Mouse (Mus musculus) kidney, adult 9 months (tissue): ENCODE measurements around the gene Rnf181.

ENCODE experiments used
- DNase-seq: peaks from one replicate; pipeline ENCODE4 v3.0.0; 2022

Gene Rnf181

DNA sequence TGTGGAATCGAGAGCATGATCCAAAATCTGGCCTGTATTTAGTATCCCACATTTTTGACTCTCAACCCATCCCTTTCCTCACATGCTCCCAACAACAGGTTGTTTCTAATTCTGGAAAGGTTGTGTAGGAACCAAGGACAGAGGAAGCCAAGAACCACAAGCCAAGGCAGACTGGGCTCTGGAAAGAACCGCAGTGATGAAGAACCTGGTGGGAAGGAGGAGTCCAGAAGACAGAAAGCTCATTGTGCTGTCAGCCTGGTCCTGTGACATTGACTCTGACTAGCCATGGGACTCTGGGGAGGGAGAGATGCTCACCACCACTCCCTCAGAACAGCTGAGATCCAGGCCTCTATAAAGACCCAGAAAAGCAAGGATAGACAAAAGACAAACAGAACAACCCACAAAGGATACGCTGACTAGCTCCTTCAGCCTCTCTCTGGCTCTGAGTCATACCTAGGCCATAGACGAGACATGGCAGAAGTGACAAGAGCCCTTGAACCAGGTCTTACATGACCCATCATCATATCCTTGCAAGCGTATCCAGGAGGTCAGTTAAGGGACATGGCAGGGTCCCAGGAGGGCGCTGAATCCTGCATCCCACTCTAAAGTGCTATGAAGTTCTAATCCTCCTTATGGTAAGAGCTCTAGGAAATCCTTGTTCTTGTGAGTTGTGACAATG is 16.5 kb upstream of the Rnf181 start:
- no peak for DNase-seq

DNA sequence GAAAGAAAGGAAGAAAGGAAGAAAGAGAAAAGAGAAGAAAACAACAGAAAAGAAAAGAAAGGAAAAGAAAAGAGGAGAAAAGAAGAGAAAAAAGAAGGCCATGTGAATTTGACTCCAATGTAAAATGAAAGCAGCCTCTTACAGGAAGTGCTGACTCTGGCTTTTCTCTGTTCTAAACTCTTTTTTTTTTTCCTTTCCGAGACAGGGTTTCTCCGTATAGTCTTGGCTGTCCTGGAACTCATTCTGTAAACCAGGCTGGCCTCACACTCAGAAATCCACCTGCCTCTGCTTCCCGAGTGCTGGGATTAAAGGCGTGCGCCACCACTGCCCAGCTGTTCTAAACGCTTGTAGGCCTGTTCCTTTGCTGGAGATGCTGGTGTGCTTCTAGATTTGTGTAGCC is 15.7 kb upstream of the Rnf181 start:
- no peak for DNase-seq

DNA sequence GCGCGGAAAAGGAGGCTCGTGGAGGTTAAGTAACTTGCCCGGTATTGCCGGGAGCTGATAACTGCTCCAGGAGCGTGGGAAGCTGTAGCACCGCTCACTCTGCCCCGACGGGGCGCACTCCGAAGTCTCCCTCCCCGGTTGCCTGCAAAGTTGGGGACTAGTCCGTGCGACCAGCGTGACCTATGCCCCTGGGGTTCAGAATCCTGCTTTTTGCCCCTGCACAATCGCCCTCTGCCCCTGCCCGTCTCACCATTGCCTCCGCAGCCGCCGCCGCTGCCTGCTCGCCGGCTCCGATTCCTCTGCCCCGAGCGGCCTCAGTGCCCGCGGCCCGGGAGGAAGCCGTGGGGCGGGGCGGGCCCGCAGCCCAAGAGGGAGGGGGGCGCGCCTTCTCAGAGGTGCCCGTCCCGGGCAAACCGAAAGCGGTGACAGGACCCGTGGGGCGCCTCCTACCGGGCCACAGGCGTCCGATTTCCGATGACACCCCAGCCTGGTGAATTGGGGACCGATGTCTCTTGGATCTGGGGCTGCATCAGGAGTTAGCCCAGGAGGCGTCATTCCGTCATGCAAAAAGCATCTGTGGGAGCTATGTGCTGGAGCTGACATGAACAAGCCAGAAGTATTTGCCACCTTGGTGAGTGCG is 13.5 kb upstream of the Rnf181 start, which contains the start of gene Vamp5:
Gene Vamp5, minus strand, starts transcription at position 338 of the 640 bp plus-strand sequence.
- DNase-seq = peak; percentile 88

DNA sequence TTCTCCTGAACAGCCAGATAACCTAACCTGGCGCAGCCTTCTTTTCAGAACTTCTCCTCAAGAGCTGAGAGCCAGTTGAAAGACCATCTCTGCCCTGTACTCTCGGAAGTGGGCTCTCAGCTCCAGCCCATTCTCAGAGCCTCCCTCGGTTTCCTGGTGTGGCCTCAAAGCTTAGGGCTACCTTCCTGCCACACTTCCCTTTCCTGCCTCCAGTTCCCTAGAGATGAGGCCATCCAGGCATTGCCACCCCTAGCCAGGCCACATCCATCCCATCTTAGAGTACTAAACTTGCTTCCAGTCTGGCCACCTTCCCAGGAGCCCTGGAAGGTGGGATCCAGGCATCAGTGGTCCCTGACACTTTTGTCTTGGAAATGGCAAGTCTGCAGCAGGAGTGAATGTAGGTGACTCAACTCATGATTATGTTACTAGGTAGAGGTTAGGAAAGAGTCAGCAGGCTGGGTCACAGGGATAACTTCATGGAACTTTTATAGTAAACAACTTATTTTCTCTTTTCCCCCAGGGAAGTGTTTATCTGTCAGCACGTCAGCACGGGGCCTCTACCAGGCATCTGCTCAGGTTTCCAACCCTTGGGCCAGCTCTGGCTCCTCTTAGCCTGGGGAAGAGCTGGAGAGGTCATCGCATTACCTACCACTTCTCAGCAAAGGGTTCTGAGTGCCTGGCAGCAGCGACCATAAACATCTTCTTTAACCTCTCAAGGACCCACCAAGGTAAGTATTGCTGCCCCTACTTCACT is 12.8 kb upstream of the Rnf181 start:
- no peak for DNase-seq

DNA sequence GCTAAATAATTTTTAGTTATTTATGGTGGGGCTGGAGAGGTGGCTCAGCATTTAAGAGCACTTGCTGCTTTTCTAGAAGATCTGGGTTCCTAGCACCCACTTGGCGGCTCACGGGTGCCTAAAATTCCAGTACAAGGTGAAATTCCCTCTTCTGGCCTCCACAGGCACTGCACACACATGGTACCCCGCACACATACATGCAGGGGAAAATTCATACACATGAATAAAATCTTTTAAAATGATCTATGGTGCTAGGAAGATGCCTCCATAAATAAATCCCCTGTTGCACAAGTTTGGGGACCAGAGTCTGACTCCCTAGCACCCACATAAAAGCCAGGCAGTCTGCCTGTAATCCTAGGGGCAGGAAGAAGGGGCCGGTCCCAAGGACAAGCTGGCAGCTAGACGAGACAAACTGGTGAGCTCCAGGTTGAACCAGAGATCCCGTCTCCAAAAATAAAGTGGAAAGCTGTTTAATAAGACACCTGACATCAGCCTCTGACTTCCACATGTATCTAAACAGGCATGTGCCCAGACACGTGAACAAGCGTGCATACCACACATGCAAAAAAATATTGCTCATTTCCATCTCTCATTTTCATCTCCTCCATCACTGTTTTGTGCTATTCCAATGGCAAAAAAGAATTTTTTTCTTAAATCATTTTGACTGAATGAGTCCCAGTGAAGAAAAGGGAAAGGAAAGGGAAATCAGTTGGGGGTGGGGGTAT is 11.9 kb upstream of the Rnf181 start:
- DNase-seq = no peak

DNA sequence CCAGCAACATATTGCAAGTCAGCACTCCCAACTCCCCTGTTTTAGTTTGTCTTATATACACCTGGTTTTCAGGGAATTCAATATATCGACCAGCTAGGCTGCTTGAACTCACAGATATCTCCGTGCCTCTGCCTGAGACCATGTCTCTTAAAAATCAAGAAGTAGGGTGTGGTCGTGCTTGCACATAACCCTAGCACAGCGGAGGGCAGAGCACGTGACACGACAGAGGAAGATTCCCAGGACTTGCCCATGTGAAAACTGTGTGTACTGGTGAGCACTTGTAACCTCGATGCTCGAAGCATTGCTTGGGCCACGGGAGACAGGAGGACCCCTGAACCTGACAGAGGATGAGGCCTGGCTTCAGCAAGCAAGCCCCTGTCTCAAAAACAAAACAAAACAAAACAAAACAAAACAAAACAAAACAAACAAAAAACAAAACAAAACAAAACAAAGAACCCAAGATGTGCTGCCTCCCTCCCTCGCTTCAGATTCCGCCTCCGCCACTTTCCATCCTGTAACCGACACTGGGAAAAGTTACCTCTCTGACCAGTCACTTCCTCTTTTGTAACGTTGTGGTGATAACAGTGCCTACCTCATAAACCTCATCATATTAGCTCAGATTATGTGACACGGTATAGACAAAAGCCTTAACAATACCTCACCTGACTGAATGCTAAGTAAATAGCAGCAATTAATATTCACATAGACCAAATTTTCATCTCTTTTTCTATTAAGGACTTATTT is 8.2 kb upstream of the Rnf181 start:
- no peak for DNase-seq

DNA sequence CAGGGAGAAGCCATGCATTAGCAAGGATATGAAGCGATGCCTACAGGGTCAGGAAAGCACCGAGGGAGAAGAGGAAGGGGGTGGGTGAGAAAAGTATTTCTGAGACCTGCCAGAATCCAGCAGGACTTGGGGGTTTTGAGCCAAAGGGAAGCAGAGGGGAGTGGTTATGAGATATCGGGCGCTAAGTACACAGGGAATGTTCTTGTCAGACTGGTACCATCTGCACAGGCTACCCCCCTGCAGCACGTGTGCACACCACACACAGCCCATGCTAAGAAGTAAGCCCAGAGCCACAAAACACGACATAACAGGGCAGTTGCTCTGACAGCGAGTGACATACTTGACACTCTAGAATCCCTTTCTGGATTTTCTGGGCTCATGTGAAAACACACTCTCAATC is 7.5 kb upstream of the Rnf181 start:
- no peak for DNase-seq

DNA sequence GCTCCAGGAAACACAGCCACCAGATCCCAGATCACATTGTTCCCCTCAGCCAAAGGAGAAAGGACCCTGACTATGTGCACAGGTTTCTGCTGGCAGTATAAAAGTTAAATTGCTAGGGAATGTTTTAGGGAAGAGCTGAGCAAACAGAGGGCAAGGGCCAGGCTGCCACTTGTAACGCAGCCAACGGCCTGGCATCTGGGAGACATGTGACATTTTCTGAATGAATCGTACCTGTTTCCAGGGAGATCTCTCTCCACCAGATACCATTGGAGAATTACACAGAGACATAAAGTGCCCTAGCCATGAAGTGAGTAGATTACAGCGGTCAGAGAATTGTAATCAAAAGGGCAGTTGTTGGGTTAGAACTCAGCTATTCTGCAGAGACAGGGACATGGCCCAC is 6.4 kb upstream of the Rnf181 start:
- DNase-seq = no peak

DNA sequence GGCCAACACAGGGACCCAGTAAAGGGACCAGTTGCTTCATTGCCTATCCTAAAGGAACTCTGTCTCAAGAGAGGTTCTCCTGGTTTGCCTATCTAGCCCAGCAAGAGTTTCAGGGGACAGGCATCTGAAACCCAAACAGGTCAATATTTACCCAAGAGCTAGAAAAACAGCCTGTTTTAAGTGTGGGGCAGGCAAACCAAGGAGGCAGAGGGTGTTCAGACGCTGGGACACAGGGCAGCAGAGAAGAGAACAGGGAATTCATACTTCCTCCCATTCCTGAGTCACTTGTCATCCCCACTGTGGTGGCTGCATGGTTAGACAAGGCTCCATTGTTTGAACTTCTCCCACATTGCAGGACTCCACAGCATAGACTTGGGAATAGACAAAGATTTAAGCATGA is 4.8 kb upstream of the Rnf181 start:
- DNase-seq = no peak

DNA sequence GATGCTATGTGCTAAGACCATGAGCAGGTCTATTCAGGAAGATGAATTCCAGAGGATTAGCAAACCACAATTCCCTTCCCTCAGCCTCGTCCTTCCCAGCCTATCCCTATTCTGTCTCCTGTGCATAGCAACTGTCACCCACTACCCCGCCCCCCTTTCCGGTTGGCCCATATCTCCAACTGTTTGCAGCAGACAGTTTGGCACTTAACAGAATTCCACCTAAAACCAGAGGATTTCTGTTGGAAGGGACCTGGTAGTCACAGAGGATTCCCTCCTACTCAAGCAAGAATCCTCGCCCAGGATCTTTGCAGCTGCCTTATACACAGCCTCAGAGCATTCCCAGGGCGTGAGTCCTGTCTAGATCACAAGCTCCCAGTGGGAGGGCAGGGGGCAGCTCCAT is 4.4 kb upstream of the Rnf181 start:
- DNase-seq = no peak

DNA sequence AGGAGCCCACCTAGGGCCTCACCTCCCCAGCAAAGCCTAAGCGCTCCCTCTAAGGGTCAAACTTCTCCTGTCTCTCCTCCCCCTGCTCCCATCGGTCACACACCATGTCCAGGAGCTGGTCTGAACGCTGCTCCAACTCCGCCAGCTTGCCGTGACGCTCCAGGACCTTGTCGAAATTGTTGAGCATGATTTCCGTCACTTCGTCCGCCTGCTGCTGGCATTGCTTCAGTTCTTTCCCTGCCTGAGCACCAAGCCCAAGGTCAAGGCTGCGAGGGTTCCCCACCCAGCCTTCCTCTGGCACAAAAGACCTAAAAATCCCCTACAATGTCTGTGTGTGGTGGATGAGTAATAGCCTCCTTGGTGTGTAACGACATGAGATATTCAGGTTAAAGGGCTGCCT is 3.3 kb upstream of the Rnf181 start:
- no peak for DNase-seq

DNA sequence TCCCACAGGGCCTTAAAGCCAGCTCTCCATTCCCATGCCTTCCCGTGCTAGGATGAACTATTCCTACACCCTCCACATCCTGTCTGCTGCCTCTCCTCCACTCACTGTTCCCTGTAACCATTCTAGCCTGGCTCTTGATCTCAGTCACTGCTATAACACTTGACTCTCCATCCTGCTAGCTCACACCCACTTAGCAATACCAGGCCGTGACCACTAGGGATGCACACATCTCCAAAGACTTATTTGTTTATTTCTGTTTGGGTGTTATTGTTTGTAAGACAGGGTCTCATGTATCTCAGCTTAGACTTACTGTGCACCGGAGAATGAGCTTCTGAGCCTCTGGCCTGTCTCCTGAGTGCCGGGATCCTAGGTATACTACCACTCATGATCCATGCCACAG is 2.8 kb upstream of the Rnf181 start:
- DNase-seq = no peak

DNA sequence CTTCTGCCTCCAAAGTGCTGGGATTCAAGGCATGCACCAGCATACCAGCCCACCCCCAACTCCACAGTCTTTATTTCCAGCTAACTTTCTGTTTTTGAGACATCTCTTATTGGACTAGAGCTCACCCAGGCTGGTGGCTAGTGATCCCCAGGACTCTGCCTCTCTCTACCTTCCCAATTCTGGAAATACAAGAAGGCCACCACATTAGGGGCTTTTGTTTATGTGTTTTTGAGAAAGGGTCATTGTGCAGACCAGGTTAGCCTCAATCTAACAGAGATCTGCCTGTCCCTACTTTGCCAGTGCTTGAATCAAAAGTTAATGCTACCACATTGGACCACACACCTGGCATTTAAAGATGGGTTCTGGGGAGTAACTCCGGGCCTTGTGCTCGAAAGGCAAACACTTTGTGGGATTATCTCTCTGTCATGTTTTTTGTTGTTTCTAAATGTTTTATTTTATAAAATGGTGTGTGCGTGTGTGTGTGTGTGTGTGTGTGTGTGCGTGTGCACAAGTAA is 761 bp upstream of the Rnf181 start:
- no peak for DNase-seq

DNA sequence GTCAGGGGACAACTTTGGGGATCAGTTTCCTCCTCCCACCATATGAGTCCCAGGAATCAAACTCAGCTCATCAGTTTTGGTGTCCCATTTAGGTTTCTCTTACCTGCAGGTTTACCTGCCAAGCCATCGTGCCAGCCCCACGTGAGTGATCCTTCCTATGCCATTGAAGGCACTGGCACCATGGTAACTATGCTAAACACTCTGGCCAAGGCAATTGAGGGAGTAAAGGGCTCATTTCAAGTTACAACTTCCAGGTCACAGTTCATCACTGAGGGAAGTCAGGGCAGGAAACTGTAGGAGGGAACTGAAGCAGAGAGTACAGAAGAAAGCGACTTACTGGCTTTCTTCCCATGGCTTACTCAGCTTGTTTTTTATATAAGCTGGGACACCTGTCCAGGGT is 452 bp downstream of the Rnf181 start:
- no peak for DNase-seq

DNA sequence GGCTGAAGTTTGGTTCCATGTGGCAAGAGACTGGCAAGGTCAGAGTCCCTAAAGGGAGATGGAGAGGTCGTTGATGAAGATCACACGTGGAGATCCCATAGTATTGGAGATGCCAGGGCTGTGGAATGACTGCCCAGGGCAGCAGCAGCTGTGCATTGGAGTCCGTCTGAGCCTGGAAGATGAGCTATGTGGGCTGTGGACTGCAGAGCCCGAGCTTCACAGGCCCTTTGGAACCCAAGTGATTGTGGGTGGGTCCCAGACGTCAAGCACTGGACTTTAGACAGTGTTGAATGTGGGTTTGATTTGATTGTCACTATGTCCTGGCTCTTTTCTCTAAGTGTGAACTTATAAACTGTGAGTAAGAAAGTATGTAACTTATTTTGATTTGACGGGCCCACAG is 1.8 kb downstream of the Rnf181 start:
- DNase-seq = peak; percentile 46

DNA sequence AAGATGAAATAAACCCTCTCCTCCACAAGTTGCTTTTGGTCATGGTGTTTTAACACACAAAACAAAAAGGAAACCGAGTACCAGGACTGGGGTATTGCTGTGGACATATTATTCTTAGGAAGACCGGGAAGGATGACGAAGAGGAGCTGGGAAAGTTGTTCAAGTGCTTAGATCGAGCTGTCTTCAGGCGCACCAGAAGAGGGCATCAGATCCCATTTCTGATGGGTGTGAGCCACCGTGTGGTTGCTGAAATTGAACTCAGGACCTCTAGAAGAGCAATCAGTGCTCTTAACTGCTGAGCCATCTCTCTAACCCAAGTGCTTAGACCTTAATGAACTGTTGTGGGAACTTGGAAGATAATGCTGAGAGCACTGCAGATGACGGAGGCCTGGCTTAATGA is 2.7 kb downstream of the Rnf181 start:
- peak; percentile 31 for DNase-seq

DNA sequence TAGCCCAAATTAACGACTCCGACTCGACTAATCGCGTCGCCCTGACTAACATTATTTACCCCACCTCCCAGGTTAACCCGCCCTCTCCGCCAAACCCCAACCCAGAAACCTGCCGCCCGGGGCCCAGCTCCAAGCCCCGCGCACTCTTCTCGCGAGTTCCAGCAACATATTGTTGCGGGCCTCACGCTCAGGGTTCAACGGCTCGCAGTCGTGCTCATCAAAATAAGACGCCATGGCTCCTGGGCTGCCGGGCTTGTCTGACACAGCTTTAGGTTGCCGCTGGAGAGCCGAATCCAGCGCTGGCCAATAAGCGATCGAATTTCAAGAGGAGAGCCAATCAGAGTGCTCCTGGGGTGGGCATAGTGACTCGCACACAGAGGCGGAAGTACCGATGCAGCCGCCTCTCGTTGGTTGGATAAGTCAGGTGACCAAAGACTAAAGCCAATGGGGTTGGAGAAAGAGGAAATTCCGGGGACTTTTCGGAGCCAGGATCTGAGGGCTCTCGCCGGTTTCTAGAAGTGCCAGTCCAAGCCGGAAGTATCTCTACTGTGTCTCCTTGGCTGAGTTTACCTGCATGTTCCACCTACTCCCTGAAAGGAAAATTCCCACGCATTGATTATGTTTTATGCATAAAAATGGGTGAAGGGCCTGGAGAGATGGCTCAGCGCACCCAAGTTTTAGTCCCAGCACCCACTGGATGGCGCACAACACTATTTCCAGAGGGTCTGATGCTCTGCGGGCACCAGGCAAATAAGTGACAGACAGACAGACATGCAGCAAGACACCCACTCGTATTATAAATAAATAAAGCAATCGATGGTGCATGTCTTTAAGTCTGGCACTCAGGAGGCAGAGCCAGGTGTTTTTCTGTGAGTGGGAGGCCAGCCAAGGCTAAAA is 4.4 kb downstream of the Rnf181 start:
- DNase-seq = peak; percentile 99

DNA sequence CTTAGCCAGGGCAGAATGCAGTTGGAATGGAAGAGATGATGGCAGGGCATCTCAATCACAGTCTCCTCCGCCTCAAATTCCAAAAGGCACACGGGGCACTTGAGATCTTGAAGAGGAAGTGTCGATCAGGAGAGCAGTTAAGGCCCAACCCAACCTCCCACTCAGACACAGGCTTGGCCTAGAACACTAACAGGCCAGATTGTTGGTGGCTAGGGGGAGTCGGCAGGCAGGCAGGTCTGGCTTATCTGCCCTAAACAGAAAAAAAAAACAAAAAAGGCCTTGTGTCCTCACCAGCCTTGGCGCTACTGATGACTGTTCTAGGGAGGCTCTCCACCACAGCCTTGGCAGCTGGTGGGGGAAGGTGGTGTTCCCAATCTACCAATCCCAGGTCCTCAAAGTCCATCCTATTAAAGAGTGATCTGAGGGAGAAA is 5.6 kb downstream of the Rnf181 start:
- DNase-seq = no peak

DNA sequence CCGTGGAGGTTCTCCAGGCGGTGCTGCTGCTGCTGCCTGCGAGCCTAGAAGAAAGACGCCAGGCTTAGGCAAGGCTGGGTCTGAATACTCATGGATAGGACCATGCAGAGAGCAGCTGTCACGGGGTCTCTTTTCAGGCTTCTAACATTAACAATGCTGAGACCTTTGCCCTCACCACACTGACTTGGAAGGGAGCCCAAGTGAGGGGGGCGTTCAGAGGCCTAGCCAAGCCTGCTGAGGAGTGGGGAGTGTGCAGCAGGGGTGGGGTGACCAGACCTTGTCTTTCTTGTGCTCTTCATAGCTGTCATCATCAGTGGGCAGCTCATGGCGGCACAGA is 6.2 kb downstream of the Rnf181 start:
- peak; percentile 88 for DNase-seq

DNA sequence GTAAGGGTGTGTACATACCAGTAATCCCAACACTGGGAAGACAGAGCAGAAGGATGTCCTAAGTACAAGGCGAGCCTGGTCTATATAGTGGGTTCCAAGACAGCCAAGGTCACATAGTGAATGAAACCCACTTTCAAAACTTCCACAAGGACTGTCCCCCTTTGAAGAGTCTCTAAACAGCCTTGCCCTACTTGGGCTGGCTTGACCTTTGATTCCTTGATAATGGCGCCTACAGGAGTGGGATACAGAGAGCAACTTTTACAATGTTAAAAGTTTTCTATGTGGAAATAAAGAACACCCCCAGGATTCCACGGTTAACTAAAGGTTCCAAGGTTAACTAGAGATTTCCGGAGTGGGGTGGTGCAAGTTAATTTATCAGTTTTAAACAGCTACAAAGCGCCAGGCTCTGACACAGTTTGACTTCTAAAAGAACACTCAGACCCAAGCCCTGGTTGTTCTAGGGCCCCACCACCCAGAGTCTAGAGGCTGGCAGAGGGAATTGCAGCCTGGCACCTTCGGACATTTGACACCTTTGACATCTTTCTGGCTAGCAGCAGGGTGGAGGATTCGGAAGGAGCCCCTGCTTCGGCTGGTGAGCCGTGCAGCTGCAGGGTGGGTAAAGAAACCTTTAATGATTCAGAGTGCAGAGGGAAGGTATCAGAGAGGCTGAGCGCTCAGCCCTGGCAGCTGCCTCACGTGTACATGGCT is 6.7 kb downstream of the Rnf181 start:
- peak; percentile 90 for DNase-seq

DNA sequence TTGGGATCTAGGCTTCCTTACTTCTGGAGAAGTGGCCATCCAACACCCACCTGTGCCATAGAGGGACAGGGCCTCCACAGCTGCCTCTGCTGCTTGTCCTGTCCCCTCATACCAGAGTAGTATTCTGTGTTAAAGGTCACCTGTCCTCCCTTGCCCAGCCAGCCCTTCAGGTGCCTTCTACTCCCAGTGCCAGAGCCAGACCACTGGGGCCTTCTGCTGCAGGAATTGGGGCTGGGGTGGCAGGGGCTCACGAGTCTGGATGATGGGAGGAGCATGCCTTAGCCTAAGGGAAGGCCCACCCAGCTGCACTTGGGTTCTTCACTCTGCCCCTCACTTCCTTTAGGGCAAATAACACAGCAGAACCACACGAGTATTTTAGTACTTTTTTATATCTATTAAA is 7.4 kb downstream of the Rnf181 start:
- DNase-seq = no peak
